Mouse (Mus musculus): ENCODE measurements around the gene 2300002M23Rik. TPM values are rescaled to one million over a fixed set of nuclear protein-coding genes. Genes with fewer than 3 reads are reported as not detected.
A peak's percentile ranks its signal among the peaks of the same experiment; 100 is the strongest.

The 2300002M23Rik gene
- total and polyA plus RNA-seq, 2 experiments from 2014 or later = not detected

- H3K27me3 ChIP-seq (ENCODE audit: insufficient read depth, low read length) = no peaks in the 10 kb centered on the region
- 6% methylated on average over 6 of the region's 6 CpGs for WGBS
- peak; percentile 86 for DNase-seq (ENCODE audit: low spot score)
Observed at GRCm38 (mm10) chr17:35534343-35534742, 32.9 kb upstream of the 2300002M23Rik start.

DNA sequence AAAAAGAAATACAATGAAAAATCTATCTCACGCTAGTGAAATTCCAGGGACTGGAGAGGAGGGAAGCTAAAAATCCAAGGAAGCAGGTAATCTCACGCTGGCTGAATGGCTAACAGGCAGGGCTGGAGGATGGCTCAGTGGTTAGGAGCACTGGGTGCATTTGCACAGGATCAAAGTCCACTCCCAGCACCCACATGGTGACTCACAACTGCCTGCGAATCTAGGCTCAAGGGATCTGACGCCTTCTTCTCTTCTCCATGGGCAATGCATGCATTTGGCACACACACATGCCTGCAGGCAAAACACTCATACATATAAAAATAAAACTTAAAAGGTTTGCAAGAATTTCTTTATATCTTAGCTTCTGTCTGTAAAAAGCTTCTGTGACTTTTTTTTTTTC is 29.8 kb upstream of the 2300002M23Rik start:
- no peaks in the 10 kb centered on the region for H3K4me1 ChIP-seq (ENCODE audit: insufficient read depth, low read length)
- H3K27me3 ChIP-seq (ENCODE audit: insufficient read depth, low read length) = no peaks in the 10 kb centered on the region
- no peak overlapping the region for H3K4me3 ChIP-seq (ENCODE audit: low read depth, low read length)
- H3K9ac ChIP-seq (replicated peaks; ENCODE audit: low read length, poor library complexity, severe bottlenecking) = no peak overlapping the region
- ATAC-seq (ENCODE audit: low FRiP score) = no peak
- DNase-seq (ENCODE audit: low spot score) = no peak
- WGBS = 86% methylated on average over 4 of the region's 4 CpGs
- no peak overlapping the region for H3K27ac ChIP-seq (ENCODE audit: low read depth, low read length)
- no peaks in the 10 kb centered on the region for H3K9me3 ChIP-seq (ENCODE audit: low read length)
- H3K4me2 ChIP-seq (ENCODE audit: low read depth, low read length, poor library complexity, severe bottlenecking) = no peak overlapping the region
- H3K36me3 ChIP-seq (ENCODE audit: insufficient read depth, low read length) = no peaks in the 10 kb centered on the region
- TF ChIP-seq CTCF (IDR thresholded peaks at IDR 0.05) = no peak

More at GRCm38 (mm10) chr17:35534343-35534742, 32.9 kb upstream of the 2300002M23Rik start:
- Histone ChIP-seq H3K4me3 (ENCODE audit: low read depth, low read length) (no peak overlapping the region), H3K9me3 (ENCODE audit: low read length) (no peaks in the 10 kb centered on the region), H3K4me2 (ENCODE audit: low read depth, low read length, poor library complexity, severe bottlenecking) (no peak overlapping the region), H3K36me3 (ENCODE audit: insufficient read depth, low read length) (no peaks in the 10 kb centered on the region), H3K9ac (replicated peaks; ENCODE audit: low read length, poor library complexity, severe bottlenecking) (no peak overlapping the region), H3K4me1 (ENCODE audit: insufficient read depth, low read length) (no peaks in the 10 kb centered on the region; the same call in 1 of the 2 replicates), H3K27ac (ENCODE audit: low read depth, low read length) (0 out of 2 replicates have a peak overlapping the region, but pooled peaks have one; percentile 38)
- TF ChIP-seq CTCF (IDR thresholded peaks at IDR 0.05) = peak; percentile 99
- peak; percentile 84 for ATAC-seq (ENCODE audit: low FRiP score)

GRCm38 (mm10) chr17:35538476-35538875 is 28.8 kb upstream of the 2300002M23Rik start:
- no peaks in the 10 kb centered on the region for H3K36me3 ChIP-seq (ENCODE audit: insufficient read depth, low read length)
- H3K9me3 ChIP-seq (ENCODE audit: low read length) = no peaks in the 10 kb centered on the region

DNA sequence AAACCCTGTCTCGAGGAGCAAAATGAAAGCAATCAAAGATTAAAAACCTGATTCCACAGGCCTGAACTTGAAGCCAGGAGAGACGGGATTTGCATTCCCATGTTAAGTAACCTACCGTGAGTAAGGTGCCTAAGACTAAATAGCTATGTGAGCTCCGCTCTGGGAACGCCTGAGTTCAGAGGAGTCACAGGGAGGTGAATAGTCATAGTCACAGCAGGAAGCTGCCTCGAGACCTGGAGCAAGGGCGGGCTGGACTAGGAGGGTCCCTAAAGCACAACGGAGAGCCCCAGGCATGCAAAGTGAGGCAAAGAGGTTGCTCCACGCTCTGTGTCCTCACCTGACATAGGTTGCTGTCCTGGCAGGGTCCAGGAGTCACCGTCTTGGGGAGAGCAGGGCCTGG is 27.7 kb upstream of the 2300002M23Rik start:
- ATAC-seq (ENCODE audit: low FRiP score) = no peak
- Histone ChIP-seq H3K4me3 (ENCODE audit: low read depth, low read length) (no peak overlapping the region), H3K4me2 (ENCODE audit: low read depth, low read length, poor library complexity, severe bottlenecking) (no peak overlapping the region), H3K27ac (ENCODE audit: low read depth, low read length) (no peak overlapping the region), H3K36me3 (ENCODE audit: insufficient read depth, low read length) (no peaks in the 10 kb centered on the region), H3K27me3 (ENCODE audit: insufficient read depth, low read length) (no peaks in the 10 kb centered on the region), H3K9me3 (ENCODE audit: low read length) (no peaks in the 10 kb centered on the region), H3K4me1 (ENCODE audit: insufficient read depth, low read length) (no peaks in the 10 kb centered on the region), H3K9ac (replicated peaks; ENCODE audit: low read length, poor library complexity, severe bottlenecking) (no peak overlapping the region)
- TF ChIP-seq CTCF (IDR thresholded peaks at IDR 0.05) = no peak
- DNase-seq (ENCODE audit: low spot score) = no peak
- WGBS = 57% methylated on average over 10 of the region's 10 CpGs

More at GRCm38 (mm10) chr17:35538476-35538875, 28.8 kb upstream of the 2300002M23Rik start:
- DNase-seq (ENCODE audit: low spot score) (no peak), ATAC-seq (ENCODE audit: low FRiP score) (no peak)
- Histone ChIP-seq H3K9ac (replicated peaks; ENCODE audit: low read length, poor library complexity, severe bottlenecking) (no peak overlapping the region), H3K4me2 (ENCODE audit: low read depth, low read length, poor library complexity, severe bottlenecking) (no peak overlapping the region), H3K27ac (ENCODE audit: low read depth, low read length) (no peak overlapping the region), H3K27me3 (ENCODE audit: insufficient read depth, low read length) (no peaks in the 10 kb centered on the region), H3K4me1 (ENCODE audit: insufficient read depth, low read length) (no peaks in the 10 kb centered on the region), H3K4me3 (ENCODE audit: low read depth, low read length) (no peak overlapping the region)
- 91% methylated on average over 1 of the region's 1 CpGs for WGBS
- TF ChIP-seq CTCF (IDR thresholded peaks at IDR 0.05) = no peak

- no peaks in the 10 kb centered on the region for H3K4me1 ChIP-seq (ENCODE audit: insufficient read depth, low read length)
- no peaks in the 10 kb centered on the region for H3K36me3 ChIP-seq (ENCODE audit: insufficient read depth, low read length)
- WGBS = 74% methylated on average over 15 of the region's 15 CpGs
- H3K27me3 ChIP-seq (ENCODE audit: insufficient read depth, low read length) = no peaks in the 10 kb centered on the region
- no peak for TF ChIP-seq CTCF (IDR thresholded peaks at IDR 0.05)
- no peak overlapping the region for H3K9ac ChIP-seq (replicated peaks; ENCODE audit: low read length, poor library complexity, severe bottlenecking)
- no peak overlapping the region for H3K4me3 ChIP-seq (ENCODE audit: low read depth, low read length)
- H3K9me3 ChIP-seq (ENCODE audit: low read length) = no peaks in the 10 kb centered on the region
- H3K27ac ChIP-seq (ENCODE audit: low read depth, low read length) = no peak overlapping the region
- no peak overlapping the region for H3K4me2 ChIP-seq (ENCODE audit: low read depth, low read length, poor library complexity, severe bottlenecking)
- no peak for DNase-seq (ENCODE audit: low spot score)
- ATAC-seq (ENCODE audit: low FRiP score) = no peak
Observed at GRCm38 (mm10) chr17:35542761-35543411, 24.4 kb upstream of the 2300002M23Rik start.

DNA sequence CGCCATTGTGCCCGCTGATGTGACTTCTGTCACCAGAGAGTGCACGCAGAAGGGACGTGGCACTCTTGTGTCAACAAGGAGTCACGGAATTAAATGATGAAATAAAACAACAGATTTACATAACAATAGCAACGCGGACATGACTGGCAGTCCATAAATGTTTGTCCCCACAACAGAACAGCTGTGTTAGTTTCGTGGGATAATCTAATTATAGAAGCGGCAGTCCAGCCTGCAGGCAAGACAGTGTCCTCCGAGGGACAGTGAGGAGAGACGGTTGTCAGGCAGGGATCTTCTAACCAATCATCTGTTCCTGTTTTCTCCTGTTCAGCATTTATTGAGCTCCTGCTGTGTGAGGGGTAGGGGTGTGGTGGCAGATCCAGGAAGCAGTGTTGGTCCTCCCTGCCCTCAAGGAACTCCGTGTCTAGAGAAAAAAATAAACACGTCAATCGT is 23.8 kb upstream of the 2300002M23Rik start:
- Histone ChIP-seq H3K27me3 (ENCODE audit: insufficient read depth, low read length) (no peaks in the 10 kb centered on the region), H3K9me3 (ENCODE audit: low read length) (no peaks in the 10 kb centered on the region), H3K4me3 (ENCODE audit: low read depth, low read length) (no peak overlapping the region), H3K36me3 (ENCODE audit: insufficient read depth, low read length) (no peaks in the 10 kb centered on the region), H3K4me2 (ENCODE audit: low read depth, low read length, poor library complexity, severe bottlenecking) (no peak overlapping the region), H3K9ac (replicated peaks; ENCODE audit: low read length, poor library complexity, severe bottlenecking) (no peak overlapping the region), H3K27ac (ENCODE audit: low read depth, low read length) (no peak overlapping the region), H3K4me1 (ENCODE audit: insufficient read depth, low read length) (no peaks in the 10 kb centered on the region)
- no peak for TF ChIP-seq CTCF (IDR thresholded peaks at IDR 0.05)
- 11% methylated on average over 14 of the region's 14 CpGs for WGBS
- ATAC-seq (ENCODE audit: low FRiP score) = no peak
- DNase-seq (ENCODE audit: low spot score) = peak; percentile 32
